Mouse (Mus musculus) myocyte (in vitro differentiated cells): ENCODE data around the gene Rcc2. TPM values are rescaled to one million over a fixed set of nuclear protein-coding genes. Genes with fewer than 3 reads are reported as not detected.

ENCODE experiments used
- H3K27me3 ChIP-seq: one replicate; pipeline ENCODE4 v1.6.1; 2011; ENCODE audit not compliant: control insufficient read depth, insufficient read depth, insufficient read length
- H3K36me3 ChIP-seq: one replicate; pipeline ENCODE4 v1.6.1; 2011; ENCODE audit not compliant: control insufficient read depth, insufficient read depth
- H3K4me2 ChIP-seq: one replicate; pipeline ENCODE4 v1.6.1; 2011; ENCODE audit warnings: low read depth, control low read depth
- H3K4me3 ChIP-seq: one replicate; pipeline ENCODE4 v1.5.1; 2011; ENCODE audit warnings: mild to moderate bottlenecking, control low read depth, moderate library complexity
- H3K79me2 ChIP-seq: one replicate; pipeline ENCODE4 v1.6.1; 2011; ENCODE audit not compliant: control insufficient read depth, insufficient read depth
- H3ac ChIP-seq: one replicate; pipeline ENCODE4 v1.6.1; 2011; ENCODE audit not compliant: control insufficient read depth, insufficient read length
- CEBPB ChIP-seq: IDR thresholded peaks from 2 replicates; pipeline ENCODE4 v1.6.1; 2011; ENCODE audit warnings: mild to moderate bottlenecking, moderate library complexity; ENCODE audit not compliant: poor library complexity, insufficient read depth, severe bottlenecking
- E2F4 ChIP-seq: IDR thresholded peaks from one replicate; pipeline ENCODE4 v1.6.1; 2011; ENCODE audit warnings: mild to moderate bottlenecking, control low read depth, moderate library complexity; ENCODE audit not compliant: insufficient read depth
- MAX ChIP-seq: IDR thresholded peaks from one replicate; pipeline ENCODE4 v1.6.1; 2011; ENCODE audit warnings: low read depth, mild to moderate bottlenecking, control low read depth
- MYOD1 ChIP-seq, 3 experiments: IDR thresholded peaks; one replicate each; pipeline ENCODE4 v1.6.1; 2011; ENCODE audit warnings: control low read depth in 2 of 3, low read depth in 2 of 3, mild to moderate bottlenecking in 2 of 3, moderate library complexity in 1 of 3; ENCODE audit not compliant: insufficient read length in 2 of 3, control insufficient read depth in 1 of 3
- MYOG ChIP-seq, 3 experiments: IDR thresholded peaks; one replicate each; pipeline ENCODE4 v1.6.1; 2011; ENCODE audit warnings: control low read depth in 2 of 3, low read depth in 2 of 3, mild to moderate bottlenecking in 2 of 3; ENCODE audit not compliant: insufficient read length in 2 of 3, control insufficient read depth in 1 of 3, insufficient read depth in 1 of 3
- POLR2A ChIP-seq: IDR thresholded peaks from one replicate; pipeline ENCODE4 v1.6.1; 2011; ENCODE audit warnings: low read depth, mild to moderate bottlenecking, control low read depth, moderate library complexity; ENCODE audit not compliant: insufficient read length
- POLR2AphosphoS2 ChIP-seq: IDR thresholded peaks from one replicate; pipeline ENCODE4 v1.6.1; 2011; ENCODE audit warnings: low read depth, control low read depth; ENCODE audit not compliant: insufficient read length
- REST ChIP-seq: IDR thresholded peaks from one replicate; pipeline ENCODE4 v1.6.1; 2011; ENCODE audit warnings: mild to moderate bottlenecking, control low read depth, moderate library complexity; ENCODE audit not compliant: insufficient read depth, insufficient read length
- SRF ChIP-seq: IDR thresholded peaks from one replicate; pipeline ENCODE4 v1.6.1; 2011; ENCODE audit warnings: low read depth; ENCODE audit not compliant: control insufficient read depth, insufficient read length
- TCF12 ChIP-seq: IDR thresholded peaks from one replicate; pipeline ENCODE4 v1.6.1; 2011; ENCODE audit warnings: mild to moderate bottlenecking, control low read depth; ENCODE audit not compliant: poor library complexity, insufficient read depth, severe bottlenecking
- TCF3 ChIP-seq: IDR thresholded peaks from one replicate; pipeline ENCODE4 v1.6.1; 2011; ENCODE audit warnings: low read depth, control low read depth; ENCODE audit not compliant: insufficient read length
- USF1 ChIP-seq: IDR thresholded peaks from one replicate; pipeline ENCODE4 v1.6.1; 2011; ENCODE audit warnings: low read depth, mild to moderate bottlenecking, control low read depth, moderate library complexity
- polyA plus RNA-seq: library from polyadenylated mRNA; unstranded; fragments of >200 nt; fragmentation: generic; extraction: Trizol; gene quantifications from one replicate; pipeline ENCODE4 v1.2.1, GENCODE M21; 2012; ENCODE audit warnings: missing spikeins

The Rcc2 gene
- polyA plus RNA-seq, 1 experiment, result 167 TPM

DNA sequence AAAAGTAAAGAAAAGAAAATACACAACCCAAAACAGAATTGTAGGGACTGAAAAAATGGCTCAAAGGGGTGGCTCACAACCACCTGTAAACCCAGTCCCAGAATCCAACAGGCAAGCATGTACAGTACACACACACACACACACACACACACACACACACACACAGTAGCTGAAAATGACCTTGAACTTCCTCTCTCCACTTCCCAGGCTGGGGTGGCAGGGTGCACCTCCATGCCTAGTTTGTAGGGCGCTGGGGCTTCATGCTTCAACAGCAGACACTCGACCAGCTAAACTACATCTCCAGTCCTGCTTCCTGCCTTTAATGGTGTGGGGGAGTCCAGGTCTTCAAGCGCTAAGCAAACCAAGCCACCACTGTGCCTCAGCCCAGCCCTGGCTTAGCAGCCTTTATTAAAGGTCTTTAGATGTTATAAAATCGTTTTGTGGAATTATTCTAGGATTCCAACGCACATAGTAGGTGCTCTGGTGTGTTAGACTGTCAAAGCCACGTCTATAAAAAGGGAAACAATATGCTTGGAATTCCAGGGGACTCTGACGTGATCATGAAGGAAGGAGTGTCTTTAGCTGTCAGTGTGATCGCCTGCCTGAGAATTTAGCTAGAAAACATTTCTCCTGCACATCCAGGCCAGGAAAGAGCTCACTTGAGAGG, 19.5 kb upstream of the Rcc2 start:
- no peaks in the 10 kb centered on the region for H3K27me3 ChIP-seq
- H3K79me2 ChIP-seq, result no peaks in the 10 kb centered on the region
- TF ChIP-seq POLR2AphosphoS2 (no peak), MYOG (IDR thresholded peaks at IDR 0.05; ENCODE audit: control insufficient read depth in 1 of 3, insufficient read depth in 1 of 3, insufficient read length in 2 of 3, low read depth in 2 of 3) (no peak), CEBPB (no peak), MAX (no peak), E2F4 (no peak), REST (no peak), USF1 (no peak), TCF12 (no peak), POLR2A (no peak), SRF (no peak), TCF3 (no peak), MYOD1 (IDR thresholded peaks at IDR 0.05; ENCODE audit: control insufficient read depth in 1 of 3, insufficient read length in 2 of 3, low read depth in 2 of 3) (no peak)
- no peak overlapping the region for H3ac ChIP-seq
- no peak overlapping the region for H3K4me2 ChIP-seq
- H3K4me3 ChIP-seq, result no peak overlapping the region
- H3K36me3 ChIP-seq, result no peaks in the 10 kb centered on the region

DNA sequence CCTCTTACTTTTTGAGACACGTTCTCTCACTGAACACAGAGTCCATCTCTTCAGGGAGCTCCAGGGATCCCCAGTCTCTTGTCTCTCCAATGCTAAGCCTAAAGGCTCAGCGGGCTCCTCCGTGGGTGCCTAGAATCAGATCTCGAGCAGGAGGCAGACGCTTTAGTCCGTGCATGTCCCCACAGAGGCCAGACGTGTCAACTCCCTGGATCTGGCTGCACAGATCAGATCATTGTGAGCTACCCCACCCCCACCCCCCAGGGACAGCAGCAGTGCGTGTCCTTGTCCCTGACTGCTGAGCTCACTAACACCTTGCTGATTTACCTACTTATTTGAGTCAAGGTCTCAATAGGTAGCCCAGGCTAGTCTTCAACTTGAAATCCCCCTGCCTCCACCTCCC, 16.7 kb upstream of the Rcc2 start:
- no peak overlapping the region for H3K4me3 ChIP-seq
- H3K36me3 ChIP-seq, result no peaks in the 10 kb centered on the region
- H3K4me2 ChIP-seq, result no peak overlapping the region
- TF ChIP-seq MAX, result no peak
- no peak for TF ChIP-seq TCF3
- TF ChIP-seq REST, result no peak
- no peak for TF ChIP-seq MYOD1 (IDR thresholded peaks at IDR 0.05; ENCODE audit: control insufficient read depth in 1 of 3, insufficient read length in 2 of 3, low read depth in 2 of 3)
- no peak for TF ChIP-seq MYOG (IDR thresholded peaks at IDR 0.05; ENCODE audit: control insufficient read depth in 1 of 3, insufficient read depth in 1 of 3, insufficient read length in 2 of 3, low read depth in 2 of 3)
- no peak for TF ChIP-seq TCF12
- TF ChIP-seq POLR2A, result no peak
- no peak for TF ChIP-seq POLR2AphosphoS2
- TF ChIP-seq E2F4, result no peak
- no peak for TF ChIP-seq USF1
- TF ChIP-seq CEBPB, result no peak
- no peak for TF ChIP-seq SRF
- no peaks in the 10 kb centered on the region for H3K27me3 ChIP-seq
- H3ac ChIP-seq, result no peak overlapping the region
- no peaks in the 10 kb centered on the region for H3K79me2 ChIP-seq

DNA sequence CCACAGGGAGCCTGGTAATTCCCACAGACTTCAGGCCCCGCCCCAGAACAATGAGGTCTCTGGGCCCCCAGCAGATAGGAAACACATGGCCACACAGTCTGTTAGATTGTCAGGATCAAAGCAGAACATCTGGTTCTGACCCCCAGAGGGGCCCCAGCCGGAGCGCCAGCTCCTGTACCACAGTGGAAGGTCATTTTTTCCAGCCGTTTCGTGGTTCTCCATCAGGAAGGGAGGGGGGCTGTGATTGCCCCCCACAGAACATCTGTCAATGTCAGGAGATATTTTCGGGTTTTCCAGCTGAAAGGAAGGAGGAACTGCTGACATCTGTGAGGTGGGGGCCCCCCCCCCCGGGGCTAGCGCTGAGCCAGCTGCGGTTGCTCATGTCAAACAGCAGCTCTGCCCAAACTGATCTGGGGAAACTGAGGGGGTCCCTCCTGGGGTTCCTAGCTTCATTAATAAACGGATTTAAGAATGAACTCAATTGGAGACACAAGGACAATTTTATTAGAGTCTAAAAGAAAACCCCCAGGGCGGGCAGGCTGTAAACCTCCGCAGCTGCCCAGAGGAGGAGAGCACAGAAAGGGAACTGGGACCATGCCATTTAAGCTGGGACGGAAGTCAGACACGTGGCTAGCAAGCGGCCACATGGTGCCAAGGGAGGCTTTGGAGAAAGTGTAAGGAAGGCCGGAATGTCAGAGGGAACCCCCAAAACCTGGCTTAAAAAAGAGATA, 16.0 kb upstream of the Rcc2 start:
- H3K27me3 ChIP-seq, result no peaks in the 10 kb centered on the region
- no peaks in the 10 kb centered on the region for H3K79me2 ChIP-seq
- no peak for TF ChIP-seq MYOG (IDR thresholded peaks at IDR 0.05; ENCODE audit: control insufficient read depth in 1 of 3, insufficient read depth in 1 of 3, insufficient read length in 2 of 3, low read depth in 2 of 3)
- TF ChIP-seq MYOD1 (IDR thresholded peaks at IDR 0.05; ENCODE audit: control insufficient read depth in 1 of 3, insufficient read length in 2 of 3, low read depth in 2 of 3), result no peak
- no peak for TF ChIP-seq USF1
- no peak for TF ChIP-seq REST
- no peak for TF ChIP-seq TCF3
- TF ChIP-seq POLR2A, result no peak
- TF ChIP-seq SRF, result no peak
- no peak for TF ChIP-seq MAX
- no peak for TF ChIP-seq CEBPB
- TF ChIP-seq E2F4, result no peak
- TF ChIP-seq TCF12, result no peak
- TF ChIP-seq POLR2AphosphoS2, result no peak
- H3K4me3 ChIP-seq, result no peak overlapping the region
- H3ac ChIP-seq, result no peak overlapping the region
- H3K36me3 ChIP-seq, result no peaks in the 10 kb centered on the region
- H3K4me2 ChIP-seq, result no peak overlapping the region

DNA sequence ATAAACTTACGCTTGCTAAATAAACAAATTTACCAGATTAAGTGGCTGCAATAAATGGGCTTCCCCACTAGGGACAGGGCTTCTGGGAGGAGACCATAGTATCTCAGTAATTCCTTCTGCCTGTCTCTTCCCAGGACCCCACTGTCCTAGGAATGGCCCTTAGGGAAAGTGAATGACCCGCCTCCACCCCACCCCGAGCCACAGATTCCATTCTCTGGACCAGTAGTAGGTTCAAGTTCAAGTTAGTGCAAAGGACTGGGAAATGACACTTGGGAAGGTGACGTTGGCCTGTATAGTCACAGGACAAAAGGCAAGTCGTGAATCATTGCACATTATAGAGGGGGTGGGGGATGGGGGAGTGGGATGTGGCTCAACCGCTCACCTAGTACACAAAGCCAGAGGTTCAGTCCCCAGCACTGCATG, 15.4 kb upstream of the Rcc2 start:
- H3K4me2 ChIP-seq, result no peak overlapping the region
- no peaks in the 10 kb centered on the region for H3K27me3 ChIP-seq
- no peak overlapping the region for H3K4me3 ChIP-seq
- H3K36me3 ChIP-seq, result no peaks in the 10 kb centered on the region
- no peaks in the 10 kb centered on the region for H3K79me2 ChIP-seq
- TF ChIP-seq POLR2AphosphoS2 (no peak), CEBPB (no peak), SRF (no peak), TCF3 (no peak), MAX (no peak)
- no peak overlapping the region for H3ac ChIP-seq
